Comparison of ENCODE assay signal across 34 mouse cellular contexts in the genomic region with DNA sequence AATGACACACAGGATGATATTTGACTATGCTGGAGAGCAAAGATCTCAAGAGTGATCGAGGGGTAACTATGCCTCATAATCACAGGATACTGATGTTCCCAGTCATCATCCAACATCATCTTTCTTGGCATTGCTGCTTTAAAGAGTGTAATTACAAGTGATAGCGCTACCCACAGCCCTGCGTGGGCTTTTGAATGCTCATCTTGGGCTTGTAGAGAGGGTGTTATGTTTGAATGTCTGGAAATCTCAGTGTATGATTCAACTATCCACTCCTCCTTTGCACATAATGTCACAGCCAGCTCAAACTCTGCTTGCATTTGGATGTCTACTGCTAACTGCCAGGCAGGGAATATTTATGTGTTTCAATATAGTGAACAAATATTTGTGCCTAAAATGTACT.
DNase-seq lines count a peak whose midpoint lies in the region; ATAC-seq and TF ChIP-seq lines count a peak whose summit lies in the region.
"Had no signal": no experiment of that assay in that cellular context is flagged by ENCODE, and none has a peak within 500 bp of the region (broad histone marks: within the 10 kb centered on the region; RNA-seq: fewer than 3 reads in every experiment).

No protein-coding gene starts in this region.

- no peak overlapping the region for H3K4me3 ChIP-seq in left cerebral cortex, adult 2 months
- H3K4me3 ChIP-seq in myocyte: no peak overlapping the region
- H3K4me3 ChIP-seq: embryonic facial prominence, embryonic 12.5 days; forebrain, embryonic 10.5 days; forebrain, embryonic 15.5 days; heart, embryonic 10.5 days; heart, embryonic 15.5 days; hindbrain, embryonic 12.5 days; kidney, embryonic 15.5 days; layer of hippocampus, adult 2 months; limb, embryonic 12.5 days; liver, embryonic 15.5 days had no signal

- no peak for DNase-seq in frontal cortex, postnatal 10 days (ENCODE audit: low spot score in 2 of 2)
- DNase-seq in left cerebral cortex, adult 9 months (ENCODE audit: low spot score in 2 of 2): peak; percentile 39 to 52
- DNase-seq in left cerebral cortex, adult 2 months (ENCODE audit: extremely low spot score in 1 of 2, low spot score in 2 of 2): no peak
- DNase-seq in brain, adult 2 months (ENCODE audit: low read depth, low spot score): peak; percentile 78
- DNase-seq in layer of hippocampus, postnatal 14 days (ENCODE audit: low spot score in 2 of 2): no peak
- DNase-seq in kidney, adult 9 months: no peak
- DNase-seq: adrenal gland, postnatal 10 days; cerebellum, adult 11 months; cerebellum, adult 9-11 months; embryo, embryonic 11 days; gastrocnemius, postnatal 25 days; heart, adult 11 months; heart, postnatal 36 days; kidney, adult 11 months; kidney, postnatal 25 days; layer of hippocampus, postnatal 36 days; lung, embryonic 14.5 days; lung, postnatal 14 days; midbrain, embryonic 14.5 days; thymus, postnatal 4 days had no signal

- no peaks in the 10 kb centered on the region for H3K27me3 ChIP-seq in myocyte (ENCODE audit: control insufficient read depth, insufficient read depth, insufficient read length)
- H3K27me3 ChIP-seq: embryonic facial prominence, embryonic 12.5 days; forebrain, embryonic 15.5 days; heart, embryonic 15.5 days; hindbrain, embryonic 12.5 days; kidney, embryonic 15.5 days; limb, embryonic 12.5 days; liver, embryonic 15.5 days; Patski had no signal

- peak overlapping the region; percentile 82 for H3K4me2 ChIP-seq in myocyte (ENCODE audit: low read depth)
- H3K4me2 ChIP-seq: embryonic facial prominence, embryonic 12.5 days; forebrain, embryonic 15.5 days; heart, embryonic 15.5 days; hindbrain, embryonic 12.5 days; kidney, embryonic 15.5 days; limb, embryonic 12.5 days; liver, embryonic 15.5 days; lung, embryonic 14.5 days had no signal

- TF ChIP-seq POLR2A in myocyte (IDR thresholded peaks at IDR 0.05; ENCODE audit: insufficient read length, low read depth): no peak

- no peak for TF ChIP-seq CTCF in left cerebral cortex, adult 2 months (IDR thresholded peaks at IDR 0.05)

- H3K36me3 ChIP-seq in myocyte (ENCODE audit: control insufficient read depth, insufficient read depth): no peaks in the 10 kb centered on the region
- H3K36me3 ChIP-seq: embryonic facial prominence, embryonic 12.5 days; forebrain, embryonic 10.5 days; forebrain, embryonic 15.5 days; G1E; heart, embryonic 10.5 days; heart, embryonic 15.5 days; hindbrain, embryonic 12.5 days; kidney, embryonic 15.5 days; limb, embryonic 12.5 days; liver, embryonic 15.5 days had no signal

- no peak overlapping the region for H3ac ChIP-seq in myocyte (ENCODE audit: control insufficient read depth, insufficient read length)

- no peak overlapping the region for H3K27ac ChIP-seq in left cerebral cortex, adult 2 months
- H3K27ac ChIP-seq: embryonic facial prominence, embryonic 12.5 days; forebrain, embryonic 10.5 days; forebrain, embryonic 15.5 days; heart, embryonic 10.5 days; heart, embryonic 15.5 days; hindbrain, embryonic 12.5 days; kidney, embryonic 15.5 days; layer of hippocampus, adult 2 months; limb, embryonic 12.5 days; liver, embryonic 15.5 days had no signal

- ATAC-seq in frontal cortex, adult (ENCODE audit: low TSS enrichment): peak; percentile 97
- ATAC-seq: forebrain, embryonic 15.5 days; Patski had no signal

- intact Hi-C loops in left cerebral cortex, adult 2 months (cut with DNase I): no loop called here

- H3K79me2 ChIP-seq in myocyte (ENCODE audit: control insufficient read depth, insufficient read depth): no peaks in the 10 kb centered on the region

TF ChIP-seq in myocyte, 11 proteins besides CTCF, POLR2A, EP300 and RAD21:
- TF ChIP-seq TCF12 (IDR thresholded peaks at IDR 0.05; ENCODE audit: insufficient read depth, poor library complexity, severe bottlenecking) (no peak), SRF (IDR thresholded peaks at IDR 0.05; ENCODE audit: control insufficient read depth, insufficient read length, low read depth) (no peak), POLR2AphosphoS2 (IDR thresholded peaks at IDR 0.05; ENCODE audit: insufficient read length, low read depth) (no peak), E2F4 (IDR thresholded peaks at IDR 0.05; ENCODE audit: insufficient read depth) (no peak), REST (IDR thresholded peaks at IDR 0.05; ENCODE audit: insufficient read depth, insufficient read length) (no peak), USF1 (IDR thresholded peaks at IDR 0.05; ENCODE audit: low read depth) (no peak), MYOG (IDR thresholded peaks at IDR 0.05; ENCODE audit: control insufficient read depth in 1 of 3, insufficient read depth in 1 of 3, insufficient read length in 2 of 3, low read depth in 2 of 3) (no peak), MAX (IDR thresholded peaks at IDR 0.05; ENCODE audit: low read depth) (no peak), MYOD1 (IDR thresholded peaks at IDR 0.05; ENCODE audit: control insufficient read depth in 1 of 3, insufficient read length in 2 of 3, low read depth in 2 of 3) (no peak), TCF3 (IDR thresholded peaks at IDR 0.05; ENCODE audit: insufficient read length, low read depth) (no peak), CEBPB (IDR thresholded peaks at IDR 0.05; ENCODE audit: insufficient read depth, poor library complexity, severe bottlenecking) (no peak)
TF ChIP-seq in myocyte: peak in this region for 0.

Comparison
In these comparisons a context has a peak if more than half of its experiments do, and no peak if none do; other contexts are left out.
1. DNase-seq: peak in left cerebral cortex, adult 9 months (2 of 2) and brain, adult 2 months (single experiment); none in frontal cortex, postnatal 10 days (0 of 2), left cerebral cortex, adult 2 months (0 of 2), layer of hippocampus, postnatal 14 days (0 of 2) and kidney, adult 9 months (single experiment).